Mouse (Mus musculus): Measurements from ENCODE around the gene Cdyl2. TPM values are rescaled to one million over a fixed set of nuclear protein-coding genes. Genes with fewer than 3 reads are reported as not detected.
A peak's percentile ranks its signal among the peaks of the same experiment; 100 is the strongest.

Gene Cdyl2
- total RNA-seq, 2 experiments from 2014 or later = 5.4 to 7.0 TPM

- peak; percentile 94 for ATAC-seq (replicated peaks; ENCODE audit: poor library complexity, severe bottlenecking)
These were observed 104.8 kb downstream of the Cdyl2 start for GRCm38 (mm10) chr8:116627854-116628479.

GRCm38 (mm10) chr8:116623591-116623990 is 109.2 kb downstream of the Cdyl2 start:
- no peak for ATAC-seq (replicated peaks; ENCODE audit: poor library complexity, severe bottlenecking)

GRCm38 (mm10) chr8:116622326-116622725 is 110.5 kb downstream of the Cdyl2 start:
- no peak for ATAC-seq (replicated peaks; ENCODE audit: poor library complexity, severe bottlenecking)

- ATAC-seq (replicated peaks; ENCODE audit: poor library complexity, severe bottlenecking) = no peak
These were observed 111.4 kb downstream of the Cdyl2 start for GRCm38 (mm10) chr8:116621158-116621961.

- peak; percentile 86 for ATAC-seq (replicated peaks; ENCODE audit: poor library complexity, severe bottlenecking)
These were observed 113.0 kb downstream of the Cdyl2 start for GRCm38 (mm10) chr8:116619686-116620320.

GRCm38 (mm10) chr8:116619221-116619620 is 113.6 kb downstream of the Cdyl2 start:
- no peak for ATAC-seq (replicated peaks; ENCODE audit: poor library complexity, severe bottlenecking)

- ATAC-seq (replicated peaks; ENCODE audit: poor library complexity, severe bottlenecking) = no peak
These were observed 114.0 kb downstream of the Cdyl2 start for GRCm38 (mm10) chr8:116618797-116619196.

- ATAC-seq (replicated peaks; ENCODE audit: poor library complexity, severe bottlenecking) = no peak
These were observed 114.9 kb downstream of the Cdyl2 start for GRCm38 (mm10) chr8:116617891-116618290.

GRCm38 (mm10) chr8:116616369-116616768 is 116.4 kb downstream of the Cdyl2 start:
- ATAC-seq (replicated peaks; ENCODE audit: poor library complexity, severe bottlenecking) = no peak

- no peak for ATAC-seq (replicated peaks; ENCODE audit: poor library complexity, severe bottlenecking)
These were observed 117.9 kb downstream of the Cdyl2 start for GRCm38 (mm10) chr8:116614901-116615300.

- ATAC-seq (replicated peaks; ENCODE audit: poor library complexity, severe bottlenecking) = no peak
These were observed 126.6 kb downstream of the Cdyl2 start for GRCm38 (mm10) chr8:116606171-116606570.

GRCm38 (mm10) chr8:116602806-116603205 is 130.0 kb downstream of the Cdyl2 start:
- ATAC-seq (replicated peaks; ENCODE audit: poor library complexity, severe bottlenecking) = no peak

GRCm38 (mm10) chr8:116599728-116600127 is 133.1 kb downstream of the Cdyl2 start:
- ATAC-seq (replicated peaks; ENCODE audit: poor library complexity, severe bottlenecking) = peak; percentile 97

- no peak for ATAC-seq (replicated peaks; ENCODE audit: poor library complexity, severe bottlenecking)
These were observed 141.6 kb downstream of the Cdyl2 start for GRCm38 (mm10) chr8:116591226-116591625.

- ATAC-seq (replicated peaks; ENCODE audit: poor library complexity, severe bottlenecking) = no peak
These were observed 142.2 kb downstream of the Cdyl2 start for GRCm38 (mm10) chr8:116590546-116590945.

- ATAC-seq (replicated peaks; ENCODE audit: poor library complexity, severe bottlenecking) = no peak
These were observed 142.7 kb downstream of the Cdyl2 start for GRCm38 (mm10) chr8:116590106-116590505.

- peak; percentile 86 for ATAC-seq (replicated peaks; ENCODE audit: poor library complexity, severe bottlenecking)
These were observed 144.9 kb downstream of the Cdyl2 start for GRCm38 (mm10) chr8:116587616-116588468.

GRCm38 (mm10) chr8:116581318-116582019 is 151.3 kb downstream of the Cdyl2 start:
- peak; percentile 90 for ATAC-seq (replicated peaks; ENCODE audit: poor library complexity, severe bottlenecking)

- no peak for ATAC-seq (replicated peaks; ENCODE audit: poor library complexity, severe bottlenecking)
These were observed 156.1 kb downstream of the Cdyl2 start for GRCm38 (mm10) chr8:116576732-116577131.

- no peak for ATAC-seq (replicated peaks; ENCODE audit: poor library complexity, severe bottlenecking)
These were observed 159.7 kb downstream of the Cdyl2 start for GRCm38 (mm10) chr8:116573085-116573484.

Measured in granulocyte monocyte progenitor cell, adult 5-6 weeks (primary cell).